Mouse (Mus musculus): Measurements from ENCODE around the gene Pmel.
"Not testable (repeated sequence)": the region's sequence is repeated elsewhere in the genome, so short reads cannot be mapped to it uniquely, and the experiment has no call there.

- not testable (repeated sequence) for TF ChIP-seq CTCF (IDR thresholded peaks at IDR 0.05; ENCODE audit: borderline replicate concordance, control insufficient read depth, extremely low read depth, insufficient read depth, low read length, poor library complexity); POLR2A (IDR thresholded peaks at IDR 0.05; ENCODE audit: control insufficient read depth, extremely low read depth, insufficient read depth, low read length, poor library complexity)
Observed at GRCm38 (mm10) chr10:128711318-128711717, 7.3 kb downstream of the Pmel start.

Measured in thymus, adult 2 months (tissue).